Mouse (Mus musculus) cerebellum, adult 2 months (tissue): Measurements from ENCODE around the gene Hoxd1. TPM values are rescaled to one million over a fixed set of nuclear protein-coding genes. Genes with fewer than 3 reads are reported as not detected.

Experiments used
- DNase-seq, 2 experiments: peaks; one replicate each; pipeline ENCODE4 v3.0.0; 2021
- H3K27ac ChIP-seq: fragments of 200-500 bp; 2 replicates; pipeline ENCODE4 v1.5.1; 2012; ENCODE audit warnings: low read length, control low read depth, inconsistent platforms; ENCODE audit not compliant: insufficient read depth
- H3K27me3 ChIP-seq: fragments of 200-500 bp; 2 replicates; pipeline ENCODE4 v1.6.1; 2012; ENCODE audit warnings: inconsistent platforms, mild to moderate bottlenecking, low read length, moderate library complexity; ENCODE audit not compliant: control insufficient read depth, insufficient read depth
- H3K4me1 ChIP-seq: fragments of 200-500 bp; 2 replicates; pipeline ENCODE4 v1.6.1; 2011; ENCODE audit warnings: low read length; ENCODE audit not compliant: control insufficient read depth, insufficient read depth
- H3K4me3 ChIP-seq: fragments of 200-500 bp; replicated peaks from 2 replicates; pipeline ENCODE3; 2011; ENCODE audit warnings: mild to moderate bottlenecking, low read depth, low read length, control low read depth; ENCODE audit not compliant: insufficient read depth
- CTCF ChIP-seq: fragments of 200-500 bp; IDR thresholded peaks from 2 replicates; pipeline ENCODE4 v1.5.1; 2011; ENCODE audit warnings: low read depth, mild to moderate bottlenecking, control low read depth, low read length, moderate library complexity, borderline replicate concordance; ENCODE audit not compliant: insufficient read depth
- POLR2A ChIP-seq: fragments of 200-500 bp; IDR thresholded peaks from 2 replicates; pipeline ENCODE4 v1.6.1; 2011; ENCODE audit warnings: low read length, control low read depth, borderline replicate concordance; ENCODE audit not compliant: insufficient read depth
- WGBS: fragments of 180-500 bp; shearing (Covaris S2); methylation state at CpG from one replicate; pipeline ENCODE4 v1.1.7; 2018; 5-methylcytosine and 5-hydroxymethylcytosine counted together
- polyA plus RNA-seq: library from polyadenylated mRNA; depleted of rRNA; stranded (reverse); fragments of >200 nt; gene quantifications from 2 replicates; pipeline ENCODE4 v1.2.3, GENCODE M21; 2012

Gene Hoxd1
- polyA plus RNA-seq, 1 experiment, result 0.77 TPM

GRCm38 (mm10) chr2:74728303-74728680 lies 34.5 kb upstream of the Hoxd1 start:
- no peak overlapping the region for H3K4me3 ChIP-seq
- 3% methylated on average over 13 of the region's 13 CpGs for WGBS

GRCm38 (mm10) chr2:74730331-74730730 lies 32.4 kb upstream of the Hoxd1 start:
- TF ChIP-seq CTCF (no peak), POLR2A (no peak)
- H3K4me3 ChIP-seq, result no peak overlapping the region
- H3K4me1 ChIP-seq, result no peaks in the 10 kb centered on the region; the same call in 1 of the 2 replicates
- H3K27me3 ChIP-seq, result peaks cover 20% of the 10 kb centered on the region; the same call in 1 of the 2 replicates
- DNase-seq, result no peak
- 4% methylated on average over 8 of the region's 8 CpGs for WGBS
- no peak overlapping the region for H3K27ac ChIP-seq

More at GRCm38 (mm10) chr2:74728303-74728680, 34.5 kb upstream of the Hoxd1 start:
- Histone ChIP-seq H3K27me3 (peaks cover 18% of the 10 kb centered on the region; the same call in 1 of the 2 replicates), H3K4me1 (no peaks in the 10 kb centered on the region; the same call in 1 of the 2 replicates), H3K27ac (no peak overlapping the region)
- TF ChIP-seq CTCF (no peak), POLR2A (no peak)
- no peak for DNase-seq

- H3K4me1 ChIP-seq, result no peaks in the 10 kb centered on the region; the same call in 1 of the 2 replicates
- DNase-seq, result no peak
- no peak overlapping the region for H3K4me3 ChIP-seq
- no peak for TF ChIP-seq CTCF
- no peak for TF ChIP-seq POLR2A
- peaks cover 21% of the 10 kb centered on the region; the same call in 1 of the 2 replicates for H3K27me3 ChIP-seq
- H3K27ac ChIP-seq, result no peak overlapping the region
Observed at GRCm38 (mm10) chr2:74731055-74731454, 31.7 kb upstream of the Hoxd1 start.

GRCm38 (mm10) chr2:74731799-74732512 lies 30.8 kb upstream of the Hoxd1 start:
- Histone ChIP-seq H3K4me3 (no peak overlapping the region), H3K27ac (no peak overlapping the region), H3K4me1 (no peaks in the 10 kb centered on the region; the same call in 1 of the 2 replicates), H3K27me3 (peaks cover 19% of the 10 kb centered on the region; the same call in 1 of the 2 replicates)
- no peak for DNase-seq
- TF ChIP-seq POLR2A (no peak), CTCF (no peak)
- 4% methylated on average over 9 of the region's 9 CpGs for WGBS

- Histone ChIP-seq H3K27me3 (peaks cover 17% of the 10 kb centered on the region; the same call in 1 of the 2 replicates), H3K27ac (no peak overlapping the region), H3K4me1 (no peaks in the 10 kb centered on the region), H3K4me3 (no peak overlapping the region)
- DNase-seq, result no peak
- WGBS, result 2% methylated on average over 52 of the region's 52 CpGs
- TF ChIP-seq POLR2A, result no peak
- no peak for TF ChIP-seq CTCF
Observed at GRCm38 (mm10) chr2:74732513-74733316, 30.1 kb upstream of the Hoxd1 start.

- H3K27me3 ChIP-seq, result peaks cover 15% of the 10 kb centered on the region; the same call in 1 of the 2 replicates
- no peak overlapping the region for H3K4me3 ChIP-seq
- H3K4me1 ChIP-seq, result no peaks in the 10 kb centered on the region
- WGBS, result 2% methylated on average over 16 of the region's 16 CpGs
- no peak overlapping the region for H3K27ac ChIP-seq
- no peak for TF ChIP-seq CTCF
- TF ChIP-seq POLR2A, result no peak
- DNase-seq, result no peak
Observed at GRCm38 (mm10) chr2:74733317-74733661, 29.5 kb upstream of the Hoxd1 start.

GRCm38 (mm10) chr2:74733765-74734164 lies 29.0 kb upstream of the Hoxd1 start:
- no peak for DNase-seq
- 1% methylated on average over 6 of the region's 6 CpGs for WGBS
- Histone ChIP-seq H3K4me1 (no peaks in the 10 kb centered on the region), H3K4me3 (no peak overlapping the region), H3K27me3 (peaks cover 15% of the 10 kb centered on the region; the same call in 1 of the 2 replicates), H3K27ac (no peak overlapping the region)
- TF ChIP-seq POLR2A (no peak), CTCF (no peak)

- TF ChIP-seq POLR2A, result no peak
- no peak for TF ChIP-seq CTCF
- Histone ChIP-seq H3K4me3 (no peak overlapping the region), H3K27ac (no peak overlapping the region), H3K4me1 (no peaks in the 10 kb centered on the region), H3K27me3 (peaks cover 18% of the 10 kb centered on the region; the same call in 1 of the 2 replicates)
- 4% methylated on average over 13 of the region's 13 CpGs for WGBS
- DNase-seq, result no peak
Observed at GRCm38 (mm10) chr2:74734451-74734850, 28.3 kb upstream of the Hoxd1 start.
